Mouse (Mus musculus) B cell, adult 62 days (primary cell): ENCODE measurements around the gene Ndufb5. TPM values are rescaled to one million over a fixed set of nuclear protein-coding genes. Genes with fewer than 3 reads are reported as not detected.

Experiments
- total RNA-seq: library from RNA; stranded (reverse); gene quantifications from 4 replicates; pipeline ENCODE4 v1.2.4, GENCODE M21; 2023

The Ndufb5 gene
- total RNA-seq = 68.2 to 74.3 TPM (median 69.7 TPM) in 4 replicates

GRCm38 (mm10) chr3:32736244-32737171 is at the start of gene Ndufb5:
Ndufb5 (plus strand) TSS chr3:32736990.

GRCm38 (mm10) chr3:32705647-32706348 is 31.0 kb upstream of the Ndufb5 start, which contains the start of gene Actl6a:
Actl6a (plus strand) TSS chr3:32706298.

GRCm38 (mm10) chr3:32737172-32737655 is 424 bp downstream of the Ndufb5 start, which contains the start of gene Mrpl47:
Mrpl47 (minus strand) TSS chr3:32737605.

Other genes starting within 250 kb of the Ndufb5 start
- gene Kcnmb3, start 244.8 kb upstream of the Ndufb5 start, total RNA-seq = 0.31 to 1.4 TPM (median 0.69 TPM) in 3 of 4 replicates, not detected in the other
- 45.7 to 50.7 TPM (median 49.2 TPM) in 4 replicates for gene Zfp639, start 226.7 kb upstream of the Ndufb5 start, total RNA-seq
- 30.4 to 36.7 TPM (median 32.8 TPM) in 4 replicates for gene Mfn1, start 207.5 kb upstream of the Ndufb5 start, total RNA-seq
- gene Gnb4, start 120.4 kb upstream of the Ndufb5 start, total RNA-seq = 23.5 to 30.0 TPM (median 26.9 TPM) in 4 replicates
- 54.7 to 71.5 TPM (median 65.0 TPM) in 4 replicates for gene Actl6a, start 30.7 kb upstream of the Ndufb5 start, total RNA-seq
- 6.4 to 9.6 TPM (median 8.3 TPM) in 4 replicates for gene Mrpl47, start 615 bp downstream of the Ndufb5 start, total RNA-seq
- gene Usp13, start 80.6 kb downstream of the Ndufb5 start, total RNA-seq = not detected in 4 replicates